Mouse (Mus musculus) 3T3-L1 (cell line): ENCODE measurements around the gene Atg101.
"Not testable (repeated sequence)": the region's sequence is repeated elsewhere in the genome, so short reads cannot be mapped to it uniquely, and the experiment has no call there.

Experiments used
- DNase-seq: peaks from one replicate; pipeline ENCODE4 v3.0.0-alpha.2; 2015; ENCODE audit warnings: low read depth, low spot score

Atg101 gene

GRCm38 (mm10) chr15:101312006-101312405, 27.9 kb downstream of the Atg101 start:
- no peak for DNase-seq

DNA sequence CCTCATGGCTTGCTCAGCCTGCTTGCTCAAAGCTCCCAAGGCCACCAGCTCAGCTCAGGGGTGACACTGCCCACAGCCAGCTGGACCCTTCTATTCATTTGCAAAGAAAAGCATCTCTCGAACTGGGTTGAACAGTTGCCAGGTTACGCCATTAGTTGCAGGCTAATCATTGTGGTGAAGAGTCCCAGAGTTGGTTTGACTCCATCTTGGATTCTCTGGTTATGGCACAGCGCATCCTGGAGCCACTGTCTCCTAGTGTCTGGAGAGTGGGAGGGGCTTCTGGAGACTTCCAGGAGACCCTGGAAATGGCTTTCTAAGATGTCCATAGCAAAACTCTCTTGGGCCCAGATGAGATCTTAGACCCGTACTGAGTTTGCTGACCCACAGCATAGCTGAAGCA, 31.3 kb downstream of the Atg101 start:
- no peak for DNase-seq

DNA sequence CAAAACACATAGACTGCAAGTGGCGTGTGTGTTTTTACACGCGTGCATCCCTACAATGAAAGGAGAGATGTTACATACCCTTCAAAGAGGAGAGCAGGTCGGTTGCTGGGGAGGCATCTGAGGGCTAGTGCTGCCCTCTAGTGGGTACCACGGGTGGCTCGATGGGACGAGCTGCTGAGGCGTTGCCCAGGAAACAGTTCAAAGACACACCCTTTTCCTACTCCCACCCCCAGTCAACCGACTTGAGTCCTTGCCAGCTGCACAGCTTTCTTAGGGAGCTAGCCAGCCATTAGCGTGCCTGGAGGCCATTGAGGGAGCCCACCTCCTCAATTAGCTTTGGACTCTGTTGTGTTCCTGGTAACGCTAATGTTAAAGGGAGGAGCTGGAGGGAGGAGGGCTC, 31.8 kb downstream of the Atg101 start:
- DNase-seq: peak; percentile 95

GRCm38 (mm10) chr15:101316279-101316912, 32.3 kb downstream of the Atg101 start:
- DNase-seq: no peak

DNA sequence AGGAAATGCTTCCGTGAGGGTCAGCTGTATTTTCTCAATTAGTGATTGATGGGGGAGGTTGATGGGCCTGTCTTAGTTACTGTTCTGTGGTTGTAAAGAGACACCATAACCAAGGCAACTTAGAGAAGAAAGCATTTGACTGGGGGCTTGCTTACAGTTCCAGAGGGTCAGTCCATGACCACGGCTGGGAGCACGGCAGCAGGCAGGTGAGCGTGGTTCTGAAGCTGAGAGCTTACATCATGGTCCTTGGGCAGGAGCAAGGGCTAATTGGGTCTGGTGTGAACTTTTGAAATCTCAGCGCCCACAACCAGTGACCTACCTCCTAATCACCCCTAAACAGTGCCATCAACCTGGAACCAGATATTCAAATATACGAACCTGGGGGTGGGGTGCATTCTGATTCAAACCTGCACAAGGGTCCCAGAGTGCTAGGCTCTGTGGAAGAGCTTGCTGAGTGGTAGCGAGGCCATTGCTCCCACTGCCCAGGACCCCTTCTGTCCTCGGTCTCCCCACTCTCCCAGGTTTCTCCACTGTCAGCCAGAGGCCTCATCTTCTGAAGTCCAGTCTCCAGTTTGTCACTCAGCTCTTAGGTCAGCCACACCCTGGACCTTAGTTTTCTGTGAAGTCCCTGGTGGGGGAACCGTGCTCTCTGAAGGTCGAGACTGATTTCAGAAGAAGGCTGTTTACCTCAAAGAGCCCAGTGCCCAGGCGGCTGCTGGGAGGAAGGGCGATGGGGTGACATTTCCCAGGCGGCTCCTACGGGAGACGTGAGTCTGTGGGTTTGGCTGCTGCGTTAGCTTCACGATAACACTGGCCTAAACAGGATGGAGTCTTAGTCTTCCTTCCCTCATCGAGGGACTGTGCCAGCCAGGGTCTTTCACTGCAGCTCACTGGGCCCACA, 33.1 kb downstream of the Atg101 start:
- no peak for DNase-seq

DNA sequence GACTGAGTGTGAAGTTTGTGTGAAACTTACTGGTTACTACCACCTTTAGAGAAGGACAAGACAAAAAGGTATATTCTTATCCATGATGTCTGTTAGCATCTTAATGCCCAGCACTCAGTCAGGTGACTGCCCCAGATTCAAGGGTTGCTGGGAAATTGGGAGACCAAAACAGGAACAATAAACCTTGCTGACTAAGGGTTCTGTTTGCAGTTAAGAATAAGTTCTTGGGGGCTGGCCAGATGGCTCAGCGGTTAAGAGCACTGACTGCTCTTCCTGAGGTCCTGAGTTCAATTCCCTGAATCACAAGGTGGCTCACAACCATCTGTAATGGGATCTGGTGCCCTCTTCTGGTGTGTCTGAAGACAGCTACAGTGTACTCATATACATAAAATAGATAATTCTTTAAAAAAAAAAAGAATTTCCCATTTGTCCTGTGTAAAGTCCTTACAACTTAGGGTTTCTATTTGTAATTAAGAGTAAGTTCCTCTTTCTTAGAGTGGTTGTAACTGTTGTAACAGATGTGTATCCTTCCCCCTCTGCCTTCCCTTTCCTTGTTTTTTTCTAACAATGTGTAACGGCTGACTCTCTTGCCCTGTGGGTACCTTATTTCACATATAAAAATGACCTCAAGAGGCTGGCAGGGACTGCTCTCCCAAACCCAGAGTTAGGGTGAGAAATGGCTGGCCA, 33.9 kb downstream of the Atg101 start:
- no peak for DNase-seq

DNA sequence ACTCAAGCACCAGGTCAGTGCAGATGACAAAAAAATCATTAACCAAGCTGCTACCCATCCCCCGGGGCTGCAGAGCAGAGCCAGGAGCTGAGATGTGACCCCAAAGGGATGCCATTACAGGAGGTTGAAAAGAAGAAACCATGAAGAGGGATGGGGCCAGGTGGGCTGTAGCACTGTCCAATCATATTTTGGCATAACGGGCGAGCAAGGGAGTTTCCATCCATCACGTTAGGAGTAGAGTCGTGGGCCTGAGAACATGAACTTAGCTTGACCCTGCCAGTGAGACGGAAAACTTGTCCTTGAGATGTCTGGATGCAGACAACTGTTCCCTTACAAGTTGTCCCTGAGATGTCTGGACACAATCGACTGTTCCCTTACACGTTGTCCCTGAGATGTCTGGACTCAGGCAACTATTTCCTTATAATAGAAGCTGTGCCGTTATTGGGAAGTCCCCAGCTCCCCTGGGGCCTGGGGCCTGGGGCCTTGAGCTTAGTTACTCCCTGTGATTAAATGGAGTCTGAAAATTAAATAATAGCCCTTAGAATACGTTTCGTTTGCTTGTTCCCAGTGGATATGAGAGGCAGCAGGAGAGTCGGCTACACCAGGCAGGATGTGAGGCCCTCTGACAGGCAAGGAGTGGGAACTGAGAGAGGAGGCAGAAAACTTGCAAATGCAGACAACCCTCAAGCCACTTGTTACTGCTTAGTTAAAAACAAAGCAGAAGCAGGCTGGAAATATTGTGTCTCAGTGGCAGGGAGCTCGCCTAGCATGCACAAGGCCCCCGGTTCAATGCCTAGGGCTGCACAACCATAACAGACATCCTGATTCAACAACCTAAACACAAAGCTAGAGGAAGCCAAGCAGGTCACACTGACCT, 35.1 kb downstream of the Atg101 start:
- no peak for DNase-seq

GRCm38 (mm10) chr15:101320010-101320617, 36.0 kb downstream of the Atg101 start:
- no peak for DNase-seq

GRCm38 (mm10) chr15:101320618-101321041, 36.6 kb downstream of the Atg101 start:
- peak; percentile 69 for DNase-seq

GRCm38 (mm10) chr15:101321126-101321525, 37.1 kb downstream of the Atg101 start:
- peak; percentile 40 for DNase-seq

DNA sequence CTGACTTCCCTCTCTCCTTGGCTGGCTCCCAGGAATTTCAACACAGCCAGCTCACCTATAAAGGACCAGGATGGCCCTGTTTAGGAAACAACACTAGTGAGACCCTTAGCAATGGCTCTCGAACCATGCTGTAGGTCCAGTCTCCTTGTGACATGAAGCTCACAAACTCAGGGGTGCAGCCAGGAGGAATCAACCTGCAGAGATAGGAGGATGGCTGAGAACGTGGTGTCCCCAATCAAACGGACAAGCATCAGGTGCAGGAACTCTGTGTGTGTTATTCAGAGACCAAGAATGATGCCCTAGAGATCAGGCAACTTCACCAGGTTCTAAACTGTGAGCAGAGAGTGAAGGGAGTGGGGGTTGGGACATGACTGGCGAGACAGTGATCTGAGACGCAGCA, 38.0 kb downstream of the Atg101 start:
- DNase-seq: no peak

- no peak for DNase-seq
These were observed 38.6 kb downstream of the Atg101 start for GRCm38 (mm10) chr15:101322640-101323039.

- no peak for DNase-seq
These were observed 39.4 kb downstream of the Atg101 start for GRCm38 (mm10) chr15:101323511-101323910.

GRCm38 (mm10) chr15:101324409-101324808, 40.3 kb downstream of the Atg101 start:
- DNase-seq: not testable (repeated sequence)

DNA sequence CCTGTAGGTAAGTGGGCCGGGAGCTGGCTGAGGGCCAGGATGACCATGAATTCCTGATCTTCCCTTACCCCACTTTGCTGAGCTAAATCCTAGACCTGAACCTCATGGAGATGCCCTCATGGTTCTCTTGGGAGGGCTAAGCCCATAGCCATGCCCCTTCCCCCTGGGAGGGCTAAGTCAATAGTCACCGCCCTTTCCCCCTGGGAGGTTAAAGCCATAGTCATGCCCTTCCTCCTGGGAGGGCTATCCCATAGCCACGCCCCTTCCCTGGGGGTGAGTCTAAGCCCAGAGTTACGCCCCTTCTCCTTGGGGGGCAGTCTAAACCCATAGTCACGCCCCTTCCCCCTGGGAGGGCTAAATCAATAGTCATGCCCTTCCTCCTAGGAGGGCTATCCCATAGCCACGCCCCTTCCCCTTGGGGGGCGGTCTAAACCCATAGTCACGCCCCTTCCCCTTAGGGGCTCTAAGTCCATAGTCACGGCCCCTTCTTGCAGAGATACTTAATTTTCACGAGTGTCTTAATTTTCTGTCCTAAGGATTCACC, 42.0 kb downstream of the Atg101 start:
- no peak for DNase-seq

- DNase-seq: peak; percentile 92
These were observed 43.2 kb downstream of the Atg101 start for GRCm38 (mm10) chr15:101327282-101327681.

- DNase-seq: peak; percentile 52
These were observed 44.9 kb downstream of the Atg101 start for GRCm38 (mm10) chr15:101328876-101329563.

GRCm38 (mm10) chr15:101329564-101329892, 45.5 kb downstream of the Atg101 start:
- peak; percentile 86 for DNase-seq

DNA sequence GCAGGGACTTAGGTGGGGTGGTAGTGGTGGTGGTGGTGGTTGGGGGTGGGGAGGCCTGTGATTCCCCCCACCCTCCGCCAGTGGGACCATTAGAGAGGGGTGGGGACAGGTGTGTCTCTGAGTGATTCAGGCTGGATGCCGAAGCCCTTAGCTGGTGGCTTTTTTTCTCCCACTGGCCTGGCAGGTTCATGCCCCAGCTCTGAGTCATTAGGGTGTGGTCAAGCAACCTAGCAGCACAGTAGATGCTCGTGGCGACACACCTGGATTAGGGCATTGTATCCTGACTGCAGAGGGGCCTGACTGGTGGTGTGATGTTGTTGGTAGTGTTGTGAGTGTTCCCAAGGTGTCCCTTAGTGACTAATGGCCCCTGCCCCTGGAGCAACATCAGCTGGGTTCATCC, 47.0 kb downstream of the Atg101 start:
- DNase-seq: peak; percentile 53

GRCm38 (mm10) chr15:101332370-101332769, 48.3 kb downstream of the Atg101 start:
- DNase-seq: no peak
